Mouse (Mus musculus): ENCODE measurements around the gene Fgfr2.
A peak's percentile ranks its signal among the peaks of the same experiment; 100 is the strongest.

GRCm38 (mm10) chr7:132811716-132812618 is 311.2 kb downstream of the Fgfr2 start:
- TF ChIP-seq CTCF (IDR thresholded peaks at IDR 0.05; ENCODE audit: low read depth) (peak; percentile 34), EP300 (IDR thresholded peaks at IDR 0.05; ENCODE audit: low read depth) (no peak)

Measured in liver, postnatal 0 days (tissue).